Mouse (Mus musculus): ENCODE measurements around the gene Emc10.

Gene Emc10

DNA sequence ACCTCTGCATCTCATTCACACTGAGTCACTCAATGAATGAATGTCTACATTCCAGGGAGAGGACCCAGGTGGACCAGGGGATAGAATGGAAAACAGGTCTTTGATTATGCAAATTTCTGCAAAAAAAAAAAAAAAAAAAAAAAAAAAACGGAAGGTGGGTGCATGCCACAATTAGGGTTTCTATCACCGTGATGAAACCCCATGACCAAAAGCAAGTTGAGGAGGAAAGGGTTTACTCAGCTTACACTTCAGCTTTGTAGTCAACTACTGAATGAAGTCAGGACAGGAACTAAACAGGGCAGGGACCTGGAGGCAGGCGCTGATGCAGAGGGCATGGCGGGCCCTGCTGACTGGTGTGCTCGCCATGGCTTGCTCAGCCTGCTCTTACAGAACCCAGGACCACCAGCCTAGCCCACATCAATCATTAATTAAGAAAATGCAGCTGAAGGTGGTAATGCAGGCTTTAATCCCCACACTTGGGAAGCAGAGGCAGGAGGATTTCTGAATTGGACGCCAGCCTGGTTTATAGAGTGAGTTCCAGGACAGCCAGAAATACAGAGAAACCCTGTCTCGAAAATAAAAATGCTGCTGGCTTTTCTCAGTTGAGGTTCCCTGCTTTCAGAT, 10.6 kb downstream of the Emc10 start:
- peaks cover 36% of the 10 kb centered on the region for H3K36me3 ChIP-seq (ENCODE audit: insufficient read depth, low read length)
- H3K4me1 ChIP-seq (replicated peaks; ENCODE audit: low read depth, low read length) = peaks cover 38% of the 10 kb centered on the region
- no peaks in the 10 kb centered on the region for H3K9me3 ChIP-seq (ENCODE audit: low read length)
- H3K4me3 ChIP-seq (replicated peaks; ENCODE audit: low read length) = no peak overlapping the region
- peaks cover 24% of the 10 kb centered on the region for H3K27me3 ChIP-seq (ENCODE audit: insufficient read depth, low read length)
- no peak for TF ChIP-seq NANOG (IDR thresholded peaks at IDR 0.05; ENCODE audit: borderline replicate concordance, low read length)
- no peak for TF ChIP-seq POU5F1 (IDR thresholded peaks at IDR 0.05; ENCODE audit: borderline replicate concordance, low read length)
- TF ChIP-seq CTCF (conservative IDR thresholded peaks at IDR 0.05; ENCODE audit: low read length) = no peak

DNA sequence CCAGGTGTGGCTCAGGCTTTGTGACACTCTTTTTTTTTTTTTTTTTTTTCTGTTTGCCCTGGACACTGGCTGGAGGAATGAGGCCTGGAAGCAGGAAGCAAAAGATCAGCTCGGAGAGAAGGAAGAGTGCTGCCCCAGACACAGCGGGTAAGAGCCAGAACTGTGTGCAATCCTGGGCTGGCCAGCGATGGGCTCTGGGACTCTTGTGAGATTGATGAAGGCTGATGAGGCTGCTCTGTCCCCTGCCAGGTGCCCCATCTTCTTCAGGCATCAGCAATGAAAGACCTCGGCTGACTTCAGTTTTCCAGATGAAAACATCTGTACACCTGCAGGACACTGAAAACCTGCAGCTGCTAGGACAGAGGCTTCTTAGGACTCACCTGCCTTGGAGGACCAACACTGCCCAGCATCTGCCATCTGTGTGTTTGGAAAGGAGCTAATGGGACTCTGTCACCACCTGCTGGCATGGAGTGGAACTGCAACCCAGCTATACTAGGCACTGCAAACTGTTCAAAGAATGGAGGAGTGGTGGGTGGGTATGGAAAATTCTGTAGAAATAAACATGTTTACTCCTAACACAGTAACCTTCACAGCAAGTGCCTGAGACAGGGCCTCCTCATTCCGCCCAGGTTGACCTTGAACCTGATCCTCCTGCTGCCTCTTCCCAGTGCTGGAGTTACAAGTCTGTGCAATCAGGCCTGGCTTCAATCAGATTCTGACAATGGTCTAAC, 11.3 kb downstream of the Emc10 start:
- H3K4me1 ChIP-seq (replicated peaks; ENCODE audit: low read depth, low read length) = peaks cover 38% of the 10 kb centered on the region
- H3K4me3 ChIP-seq (replicated peaks; ENCODE audit: low read length) = no peak overlapping the region
- peaks cover 29% of the 10 kb centered on the region for H3K36me3 ChIP-seq (ENCODE audit: insufficient read depth, low read length)
- TF ChIP-seq CTCF (conservative IDR thresholded peaks at IDR 0.05; ENCODE audit: low read length) (peak; percentile 100), NANOG (IDR thresholded peaks at IDR 0.05; ENCODE audit: borderline replicate concordance, low read length) (peak; percentile 70; the same call in 1 of the 2 replicates), POU5F1 (IDR thresholded peaks at IDR 0.05; ENCODE audit: borderline replicate concordance, low read length) (no peak)
- no peaks in the 10 kb centered on the region for H3K9me3 ChIP-seq (ENCODE audit: low read length)
- peaks cover 31% of the 10 kb centered on the region for H3K27me3 ChIP-seq (ENCODE audit: insufficient read depth, low read length)

DNA sequence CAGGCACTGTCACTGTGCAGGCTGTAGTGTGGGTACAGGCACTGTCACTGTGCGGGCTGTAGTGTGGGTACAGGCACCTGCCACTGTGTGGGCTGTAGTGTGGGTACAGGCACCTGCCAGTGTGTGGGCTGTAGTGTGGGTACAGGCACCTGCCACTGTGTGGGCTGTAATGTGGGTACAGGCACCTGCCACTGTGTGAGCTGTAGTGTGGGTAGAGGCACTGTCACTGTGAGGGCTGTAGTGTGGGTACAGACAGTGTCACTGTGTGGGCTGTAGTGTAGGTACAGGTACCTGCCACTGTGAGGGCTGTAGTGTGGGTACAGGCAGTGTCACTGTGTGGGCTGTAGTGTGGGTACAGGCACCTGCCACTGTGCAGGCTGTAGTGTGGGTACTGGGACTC, 12.2 kb downstream of the Emc10 start:
- Histone ChIP-seq H3K4me1 (replicated peaks; ENCODE audit: low read depth, low read length) (peaks cover 38% of the 10 kb centered on the region), H3K4me3 (replicated peaks; ENCODE audit: low read length) (no peak overlapping the region), H3K27me3 (ENCODE audit: insufficient read depth, low read length) (peaks cover 39% of the 10 kb centered on the region), H3K9me3 (ENCODE audit: low read length) (no peaks in the 10 kb centered on the region), H3K36me3 (ENCODE audit: insufficient read depth, low read length) (peaks cover 20% of the 10 kb centered on the region)
- no peak for TF ChIP-seq CTCF (conservative IDR thresholded peaks at IDR 0.05; ENCODE audit: low read length)
- TF ChIP-seq POU5F1 (IDR thresholded peaks at IDR 0.05; ENCODE audit: borderline replicate concordance, low read length) = no peak
- no peak for TF ChIP-seq NANOG (IDR thresholded peaks at IDR 0.05; ENCODE audit: borderline replicate concordance, low read length)

DNA sequence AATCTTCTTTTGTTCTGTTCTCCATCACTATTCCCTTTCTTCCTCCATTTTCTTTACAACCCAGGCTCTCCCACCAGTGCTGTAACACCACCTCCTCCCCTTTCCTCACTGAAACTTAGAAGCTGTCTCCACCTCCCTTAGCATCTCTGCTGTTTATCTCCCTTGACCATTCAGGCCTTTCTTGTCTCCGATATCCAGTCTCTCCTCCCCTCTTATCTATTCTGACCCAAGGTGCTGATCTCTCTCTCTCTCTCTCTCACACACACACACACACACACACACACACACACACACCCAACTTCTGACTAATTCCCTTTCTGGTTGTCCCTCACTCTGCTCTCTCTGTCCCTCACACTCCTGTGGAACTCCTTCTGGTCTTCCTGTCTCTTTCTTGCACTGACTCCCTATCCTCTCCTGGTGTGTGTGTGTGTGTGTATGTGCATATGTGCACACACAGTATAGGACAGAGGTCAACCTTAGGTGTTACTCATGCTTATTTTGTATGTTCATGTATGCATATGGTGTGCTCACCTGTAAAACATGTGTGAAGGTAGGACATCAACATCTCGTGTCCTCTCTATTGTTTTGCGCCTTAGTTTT, 13.4 kb downstream of the Emc10 start:
- H3K9me3 ChIP-seq (ENCODE audit: low read length) = no peaks in the 10 kb centered on the region
- no peak for TF ChIP-seq POU5F1 (IDR thresholded peaks at IDR 0.05; ENCODE audit: borderline replicate concordance, low read length)
- TF ChIP-seq NANOG (IDR thresholded peaks at IDR 0.05; ENCODE audit: borderline replicate concordance, low read length) = no peak
- no peak for TF ChIP-seq CTCF (conservative IDR thresholded peaks at IDR 0.05; ENCODE audit: low read length)
- peaks cover 12% of the 10 kb centered on the region; the same call in 1 of the 2 replicates for H3K36me3 ChIP-seq (ENCODE audit: insufficient read depth, low read length)
- no peak overlapping the region for H3K4me3 ChIP-seq (replicated peaks; ENCODE audit: low read length)
- peaks cover 35% of the 10 kb centered on the region for H3K4me1 ChIP-seq (replicated peaks; ENCODE audit: low read depth, low read length)
- H3K27me3 ChIP-seq (ENCODE audit: insufficient read depth, low read length) = peaks cover 49% of the 10 kb centered on the region

DNA sequence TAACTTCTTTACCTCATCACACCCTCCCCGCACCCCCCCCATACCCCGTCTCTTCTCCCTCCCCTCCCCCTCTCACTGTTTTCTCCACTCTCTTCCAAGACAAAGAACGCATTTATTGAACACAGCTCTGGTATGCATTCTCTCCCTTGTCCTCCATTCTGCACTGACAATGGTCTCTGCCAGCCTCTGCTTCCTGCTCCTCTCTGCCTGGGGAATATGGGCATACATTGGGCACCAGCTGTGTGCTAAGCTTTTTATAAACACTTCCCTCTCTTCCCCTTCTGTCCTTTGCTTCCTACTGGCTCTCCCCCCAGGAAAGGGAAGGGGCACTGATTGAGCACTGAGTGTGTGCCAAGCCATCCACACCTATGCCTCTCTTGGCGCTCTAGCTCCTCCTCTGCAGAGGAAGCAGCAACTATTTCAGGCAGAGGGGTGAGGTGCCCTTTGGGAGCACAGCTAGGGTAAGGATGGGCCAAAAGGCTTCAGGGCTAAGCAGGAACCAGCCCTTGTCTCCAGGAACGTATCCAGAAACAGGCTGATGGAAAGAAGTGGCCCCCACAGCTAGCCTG, 21.2 kb downstream of the Emc10 start:
- Histone ChIP-seq H3K9me3 (ENCODE audit: low read length) (no peaks in the 10 kb centered on the region), H3K4me1 (replicated peaks; ENCODE audit: low read depth, low read length) (peaks cover 7% of the 10 kb centered on the region; the same call in 1 of the 2 replicates), H3K36me3 (ENCODE audit: insufficient read depth, low read length) (no peaks in the 10 kb centered on the region), H3K27me3 (ENCODE audit: insufficient read depth, low read length) (peaks cover 55% of the 10 kb centered on the region), H3K4me3 (replicated peaks; ENCODE audit: low read length) (no peak overlapping the region)
- TF ChIP-seq CTCF (conservative IDR thresholded peaks at IDR 0.05; ENCODE audit: low read length) (no peak), NANOG (IDR thresholded peaks at IDR 0.05; ENCODE audit: borderline replicate concordance, low read length) (no peak), POU5F1 (IDR thresholded peaks at IDR 0.05; ENCODE audit: borderline replicate concordance, low read length) (no peak)

DNA sequence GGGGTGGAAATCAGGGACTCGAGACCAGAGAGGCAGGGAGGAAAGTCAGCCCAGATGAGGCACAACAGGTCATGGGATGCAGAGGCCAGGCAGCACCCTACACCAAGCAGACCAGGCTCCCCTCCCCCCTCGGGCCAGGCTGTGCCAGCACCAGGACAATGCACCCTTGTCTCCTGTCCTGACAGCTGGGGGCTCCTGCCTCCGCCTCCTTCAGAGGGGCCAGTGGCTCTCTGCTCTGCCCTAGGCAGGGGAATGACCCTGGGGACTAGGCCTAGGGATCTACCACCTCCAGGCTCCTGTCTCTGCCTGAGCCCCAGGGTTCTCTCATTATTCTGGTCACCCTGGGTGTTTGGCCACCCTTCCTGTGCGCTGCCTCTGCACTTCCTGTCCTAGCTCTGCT, 21.9 kb downstream of the Emc10 start:
- Histone ChIP-seq H3K36me3 (ENCODE audit: insufficient read depth, low read length) (peaks cover 3% of the 10 kb centered on the region; the same call in 1 of the 2 replicates), H3K4me1 (replicated peaks; ENCODE audit: low read depth, low read length) (peaks cover 10% of the 10 kb centered on the region; the same call in 1 of the 2 replicates), H3K4me3 (replicated peaks; ENCODE audit: low read length) (no peak overlapping the region), H3K27me3 (ENCODE audit: insufficient read depth, low read length) (peaks cover 49% of the 10 kb centered on the region), H3K9me3 (ENCODE audit: low read length) (no peaks in the 10 kb centered on the region)
- TF ChIP-seq POU5F1 (IDR thresholded peaks at IDR 0.05; ENCODE audit: borderline replicate concordance, low read length) = no peak

DNA sequence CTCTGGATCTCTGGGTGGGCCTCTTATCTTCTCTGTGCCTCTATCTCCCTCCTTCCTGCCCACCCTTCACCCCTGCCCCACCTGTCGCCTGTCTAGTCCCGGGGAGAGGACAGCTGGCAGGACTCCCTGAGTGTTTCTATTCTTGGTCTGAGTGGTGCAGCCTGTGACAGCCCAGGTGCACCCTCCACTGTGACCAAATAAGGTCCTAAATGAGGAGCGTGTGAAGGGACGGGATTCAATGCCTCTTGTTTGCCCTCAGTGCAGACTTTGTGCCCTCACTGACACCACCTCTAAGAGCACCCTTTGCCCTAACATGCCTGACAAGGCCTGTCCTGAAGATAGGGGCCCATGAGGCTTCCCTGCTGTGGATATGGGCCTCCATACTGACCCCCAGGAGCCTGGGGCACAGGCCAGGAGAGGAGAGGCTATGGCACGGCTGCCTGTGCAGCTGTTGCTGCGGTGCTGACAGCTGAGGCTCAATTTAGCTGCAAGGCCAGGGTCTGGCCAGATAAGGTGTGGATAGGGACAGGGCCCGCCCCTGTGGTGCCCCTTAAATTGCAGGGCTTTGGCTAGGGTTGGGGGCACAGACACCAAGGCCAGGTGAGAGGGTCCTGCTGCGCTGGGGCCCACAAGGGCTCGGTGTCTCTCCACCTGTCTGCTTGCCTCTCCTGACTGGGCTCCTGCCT, 23.2 kb downstream of the Emc10 start:
- Histone ChIP-seq H3K4me3 (replicated peaks; ENCODE audit: low read length) (no peak overlapping the region), H3K9me3 (ENCODE audit: low read length) (no peaks in the 10 kb centered on the region), H3K4me1 (replicated peaks; ENCODE audit: low read depth, low read length) (peaks cover 23% of the 10 kb centered on the region), H3K27me3 (ENCODE audit: insufficient read depth, low read length) (peaks cover 37% of the 10 kb centered on the region), H3K36me3 (ENCODE audit: insufficient read depth, low read length) (peaks cover 6% of the 10 kb centered on the region; the same call in 1 of the 2 replicates)
- TF ChIP-seq POU5F1 (IDR thresholded peaks at IDR 0.05; ENCODE audit: borderline replicate concordance, low read length) (no peak), CTCF (conservative IDR thresholded peaks at IDR 0.05; ENCODE audit: low read length) (no peak), NANOG (IDR thresholded peaks at IDR 0.05; ENCODE audit: borderline replicate concordance, low read length) (no peak)

DNA sequence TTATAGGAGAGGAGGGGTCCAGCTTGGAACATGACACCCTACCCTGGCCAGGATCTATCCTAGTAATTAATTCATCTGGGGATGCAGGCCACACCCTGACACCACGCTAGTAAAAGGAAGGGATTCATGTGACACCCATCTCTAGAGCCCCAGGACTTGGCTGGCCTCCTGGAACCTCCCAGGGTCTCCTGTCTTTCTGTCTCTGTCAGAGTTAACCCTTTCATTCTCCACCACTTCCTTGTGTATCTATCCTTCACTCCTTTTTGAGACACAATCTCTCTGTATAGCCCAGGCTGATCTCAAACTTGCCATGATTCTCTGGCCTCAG, 23.8 kb downstream of the Emc10 start:
- Histone ChIP-seq H3K4me1 (replicated peaks; ENCODE audit: low read depth, low read length) (peaks cover 23% of the 10 kb centered on the region), H3K36me3 (ENCODE audit: insufficient read depth, low read length) (peaks cover 6% of the 10 kb centered on the region; the same call in 1 of the 2 replicates), H3K4me3 (replicated peaks; ENCODE audit: low read length) (no peak overlapping the region), H3K9me3 (ENCODE audit: low read length) (no peaks in the 10 kb centered on the region), H3K27me3 (ENCODE audit: insufficient read depth, low read length) (peaks cover 31% of the 10 kb centered on the region)
- no peak for TF ChIP-seq POU5F1 (IDR thresholded peaks at IDR 0.05; ENCODE audit: borderline replicate concordance, low read length)
- TF ChIP-seq CTCF (conservative IDR thresholded peaks at IDR 0.05; ENCODE audit: low read length) = no peak
- no peak for TF ChIP-seq NANOG (IDR thresholded peaks at IDR 0.05; ENCODE audit: borderline replicate concordance, low read length)
